Mouse (Mus musculus) neutrophil, adult 5-6 weeks (primary cell): ENCODE results near the gene Map3k21. TPM values are rescaled to one million over a fixed set of nuclear protein-coding genes. Genes with fewer than 3 reads are reported as not detected.

Experiments
- ATAC-seq: fragments of 151-379, 151-347 bp; 2 replicates; pipeline ENCODE4 v1.8.0; 2017; ENCODE audit warnings: mild to moderate bottlenecking, moderate TSS enrichment; ENCODE audit not compliant: insufficient number of reproducible peaks, poor library complexity, low FRiP score, severe bottlenecking; ENCODE audit errors: extremely low read depth
- total RNA-seq: library from RNA; stranded (forward); fragments of 200-1000 nt; gene quantifications from 2 replicates; pipeline ENCODE4 v1.2.3, GENCODE M21; 2017

Map3k21 gene
- total RNA-seq, 1 experiment from 2014 or later, result not detected

DNA sequence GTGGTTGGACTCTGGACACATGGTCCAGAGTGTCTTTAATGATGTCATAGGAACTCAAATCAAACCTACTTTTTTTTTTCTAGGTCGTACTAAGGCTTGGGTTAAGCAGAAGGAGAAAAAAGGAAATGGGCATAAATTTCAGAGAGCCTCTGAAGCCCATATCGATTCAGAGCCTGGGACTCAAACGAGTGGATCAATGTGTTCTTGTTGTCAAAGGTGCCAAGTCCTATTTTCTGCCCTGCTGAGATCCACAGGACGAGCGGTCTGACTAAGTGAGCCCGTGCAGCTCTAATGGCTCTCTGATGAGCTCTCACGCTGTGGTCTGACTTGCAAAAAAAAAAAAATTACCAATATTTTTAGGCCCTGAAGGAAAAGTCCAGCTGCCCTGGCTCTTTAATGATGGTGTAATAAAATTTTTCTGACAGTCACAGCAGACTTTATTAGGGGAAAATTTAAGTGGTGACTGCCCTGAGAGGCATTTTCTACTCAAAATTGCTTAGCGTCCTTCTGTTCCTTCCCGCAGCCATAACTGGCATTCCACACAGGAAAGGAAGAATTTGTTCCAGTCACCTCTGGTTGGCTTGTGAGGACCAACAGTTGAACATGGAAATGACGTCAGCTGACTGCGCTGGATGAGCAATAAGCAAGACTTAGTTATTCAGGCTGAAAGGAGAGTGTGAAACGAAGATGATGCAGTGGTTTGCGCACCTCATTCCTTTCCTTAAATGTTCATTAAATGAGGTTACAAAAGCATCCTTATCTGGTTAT lies 47.2 kb downstream of the Map3k21 start:
- no peak for ATAC-seq

- ATAC-seq, result no peak
Observed at GRCm38 (mm10) chr8:125957994-125958368, 47.7 kb downstream of the Map3k21 start.

GRCm38 (mm10) chr8:125959363-125959771 lies 49.1 kb downstream of the Map3k21 start:
- no peak for ATAC-seq

DNA sequence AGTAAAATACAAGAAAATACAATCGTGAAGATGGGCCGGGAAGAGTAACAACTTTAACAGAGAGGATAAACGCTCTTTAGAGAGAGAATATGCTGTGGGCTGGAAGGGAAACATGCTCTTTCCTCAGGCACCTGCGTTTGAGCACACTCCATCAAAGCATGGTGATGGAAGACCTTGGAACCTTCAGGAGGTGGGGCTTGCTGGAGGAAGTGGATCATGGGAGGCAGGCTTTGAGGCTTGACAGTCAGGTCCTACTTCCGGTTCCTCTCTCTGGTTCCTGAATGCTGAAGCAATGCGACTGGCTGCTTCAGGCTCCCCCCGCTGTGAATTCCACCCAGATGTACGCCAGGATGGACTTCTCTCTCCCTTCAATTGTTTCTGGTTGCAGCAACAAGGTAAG lies 49.8 kb downstream of the Map3k21 start:
- ATAC-seq, result no peak

- no peak for ATAC-seq
Observed at GRCm38 (mm10) chr8:125961790-125962189, 51.5 kb downstream of the Map3k21 start.

GRCm38 (mm10) chr8:125963807-125964211 lies 53.6 kb downstream of the Map3k21 start:
- ATAC-seq, result no peak

- no peak for ATAC-seq
Observed at GRCm38 (mm10) chr8:125971336-125971735, 61.1 kb downstream of the Map3k21 start.

GRCm38 (mm10) chr8:125975981-125976380 lies 65.7 kb downstream of the Map3k21 start:
- ATAC-seq, result no peak

- ATAC-seq, result no peak
Observed at GRCm38 (mm10) chr8:125980826-125981225, 70.6 kb downstream of the Map3k21 start.

GRCm38 (mm10) chr8:125983515-125983914 lies 73.3 kb downstream of the Map3k21 start:
- no peak for ATAC-seq

- ATAC-seq, result no peak
Observed at GRCm38 (mm10) chr8:125984140-125984539, 73.9 kb downstream of the Map3k21 start.

GRCm38 (mm10) chr8:125985364-125985763 lies 75.1 kb downstream of the Map3k21 start:
- ATAC-seq, result no peak

GRCm38 (mm10) chr8:125986999-125987589 lies 76.8 kb downstream of the Map3k21 start:
- ATAC-seq, result no peak

DNA sequence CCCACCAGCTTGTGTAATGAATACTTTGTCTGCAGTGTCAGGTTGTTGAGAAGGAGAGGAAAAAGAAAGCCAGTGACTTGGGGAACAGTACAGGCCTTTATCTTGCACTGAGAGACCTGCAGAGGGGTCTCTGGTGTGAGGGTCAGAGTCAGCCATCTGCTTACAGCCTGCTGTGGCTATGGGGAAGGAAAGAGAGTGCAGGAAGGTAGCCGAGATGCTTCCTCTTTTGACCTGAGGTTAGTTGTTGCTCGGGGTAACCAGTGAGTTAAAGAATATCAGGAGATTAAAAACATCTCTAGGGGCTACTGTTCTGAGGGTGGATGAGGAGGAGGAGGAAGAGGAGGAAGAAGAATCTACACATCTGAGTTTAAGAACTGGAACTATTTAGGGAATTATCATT lies 77.7 kb downstream of the Map3k21 start:
- ATAC-seq, result no peak

- ATAC-seq, result no peak
Observed at GRCm38 (mm10) chr8:125993636-125994035, 83.4 kb downstream of the Map3k21 start.

DNA sequence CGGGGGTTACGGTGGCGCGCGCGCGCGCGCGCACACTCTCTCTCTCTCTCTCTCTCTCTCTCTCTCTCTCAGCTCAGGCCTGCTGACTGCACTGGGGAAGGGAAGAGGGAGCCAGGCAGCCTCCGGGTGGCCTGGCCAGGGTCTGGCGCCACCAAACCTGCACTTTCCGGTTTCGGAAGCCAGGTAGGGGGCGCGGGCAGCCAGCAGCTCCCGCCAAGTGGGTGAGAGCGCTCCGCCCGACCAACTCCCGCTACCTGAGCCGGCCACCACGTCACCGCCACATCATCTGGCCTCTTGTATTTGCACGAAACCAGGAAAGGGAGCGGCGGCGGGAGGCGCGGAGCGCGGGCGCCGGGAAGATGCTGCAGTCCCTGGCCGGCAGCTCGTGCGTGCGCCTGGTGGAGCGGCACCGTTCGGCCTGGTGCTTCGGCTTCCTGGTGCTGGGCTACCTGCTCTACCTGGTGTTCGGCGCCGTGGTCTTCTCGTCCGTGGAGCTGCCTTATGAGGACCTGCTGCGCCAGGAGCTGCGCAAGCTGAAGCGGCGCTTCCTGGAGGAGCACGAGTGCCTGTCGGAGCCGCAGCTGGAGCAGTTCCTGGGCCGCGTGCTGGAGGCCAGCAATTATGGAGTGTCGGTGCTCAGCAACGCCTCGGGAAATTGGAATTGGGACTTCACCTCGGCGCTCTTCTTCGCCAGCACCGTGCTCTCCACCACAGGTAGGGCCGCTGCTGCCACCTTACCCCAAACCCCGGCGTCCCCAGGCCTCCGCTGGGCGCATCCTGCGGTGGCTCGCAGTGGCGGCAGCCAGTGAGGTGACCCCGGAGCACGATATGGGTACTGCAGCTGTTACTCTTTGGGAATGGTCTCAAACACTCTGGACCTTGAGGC lies 85.1 kb downstream of the Map3k21 start, which contains the start of gene Kcnk1:
Kcnk1 (plus strand) TSS at position 70 of the 886 bp plus-strand sequence.
- no peak for ATAC-seq

DNA sequence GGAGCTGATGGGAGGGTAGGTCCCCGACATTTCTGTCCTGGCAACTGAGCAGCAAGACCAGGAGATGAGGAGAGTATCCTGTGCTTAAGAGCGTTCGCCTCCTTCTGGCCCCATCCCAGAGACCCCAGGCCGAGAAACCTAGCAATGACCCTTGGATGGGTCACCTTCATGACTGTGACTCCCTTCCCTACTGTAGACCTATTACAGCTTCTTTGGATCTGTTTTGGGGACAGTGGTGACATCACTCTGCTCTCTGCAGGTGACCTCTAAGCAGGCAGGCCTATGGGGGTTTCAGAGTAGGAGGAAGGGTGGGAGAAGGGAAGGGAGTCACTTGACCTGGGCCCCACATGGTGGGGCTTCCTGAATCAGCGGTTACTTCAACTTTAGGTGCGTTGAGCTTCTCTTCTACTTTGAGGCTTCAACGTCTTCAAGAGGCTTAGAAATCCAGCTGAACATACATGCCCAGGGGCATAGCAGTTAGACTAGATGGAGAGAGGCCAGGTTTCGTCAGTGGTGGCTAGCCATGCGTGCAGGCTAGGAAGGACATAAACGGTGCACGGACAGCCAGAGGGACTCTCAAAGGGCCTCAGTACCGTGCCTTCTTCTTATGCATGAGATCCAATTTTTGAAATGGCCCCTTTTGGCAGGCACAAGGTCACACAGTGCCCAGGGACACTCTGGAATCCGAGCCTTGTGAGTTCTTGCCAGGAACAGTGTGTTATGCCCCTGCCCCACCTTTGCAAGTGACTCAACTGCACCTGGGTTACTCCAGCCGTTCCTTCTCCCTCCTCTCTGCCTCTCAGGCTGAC lies 86.0 kb downstream of the Map3k21 start:
- no peak for ATAC-seq

DNA sequence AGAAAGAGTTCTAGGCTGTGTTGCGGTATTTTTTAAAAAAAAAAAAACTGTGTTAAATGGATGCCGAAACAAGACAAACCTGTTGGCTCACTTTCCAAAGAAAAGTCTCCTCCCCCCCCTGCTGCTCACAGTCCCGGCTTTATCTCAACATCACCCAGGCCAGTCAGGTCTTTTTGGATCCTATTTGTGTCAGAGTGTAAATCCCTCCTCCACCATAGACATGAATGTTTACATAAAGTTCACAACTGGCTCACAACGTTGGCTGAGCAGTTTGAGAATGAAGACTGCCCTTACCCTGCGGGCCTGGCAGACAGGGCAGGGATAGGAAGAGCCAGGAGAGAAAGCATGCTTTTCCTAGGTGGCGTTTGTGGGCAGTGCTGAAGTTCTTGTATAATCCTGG lies 86.7 kb downstream of the Map3k21 start:
- no peak for ATAC-seq
